Mouse (Mus musculus): ENCODE measurements around the gene Kcnk13. TPM values are rescaled to one million over a fixed set of nuclear protein-coding genes. Genes with fewer than 3 reads are reported as not detected.
"Not testable (repeated sequence)": the region's sequence is repeated elsewhere in the genome, so short reads cannot be mapped to it uniquely, and the experiment has no call there.

Gene Kcnk13
- polyA plus RNA-seq, 1 experiment from 2014 or later: 14.2 TPM

GRCm38 (mm10) chr12:99952928-99953327 is 11.4 kb upstream of the Kcnk13 start:
- no peaks in the 10 kb centered on the region for H3K79me2 ChIP-seq (ENCODE audit: inconsistent target)
- no peaks in the 10 kb centered on the region for H3K36me3 ChIP-seq (ENCODE audit: inconsistent target)
- WGBS (ENCODE audit: missing documents): 76% methylated on average over 6 of the region's 7 CpGs
- H3K27ac ChIP-seq: no peak overlapping the region
- H3K4me3 ChIP-seq (ENCODE audit: inconsistent target): no peak overlapping the region

- no peaks in the 10 kb centered on the region for H3K79me2 ChIP-seq (ENCODE audit: inconsistent target)
- 9% methylated on average over 5 of the region's 7 CpGs for WGBS (ENCODE audit: missing documents)
- H3K4me3 ChIP-seq (ENCODE audit: inconsistent target): no peak overlapping the region
- H3K27ac ChIP-seq: peak overlapping the region; percentile 48
- H3K36me3 ChIP-seq (ENCODE audit: inconsistent target): no peaks in the 10 kb centered on the region
Observed at GRCm38 (mm10) chr12:99956411-99956810, 7.9 kb upstream of the Kcnk13 start.

- no peak overlapping the region for H3K27ac ChIP-seq
- H3K4me3 ChIP-seq (ENCODE audit: inconsistent target): no peak overlapping the region
- 89% methylated on average over 9 of the region's 9 CpGs for WGBS (ENCODE audit: missing documents)
- H3K79me2 ChIP-seq (ENCODE audit: inconsistent target): no peaks in the 10 kb centered on the region
- H3K36me3 ChIP-seq (ENCODE audit: inconsistent target): no peaks in the 10 kb centered on the region
Observed at GRCm38 (mm10) chr12:99958068-99959060, 5.9 kb upstream of the Kcnk13 start.

- H3K79me2 ChIP-seq (ENCODE audit: inconsistent target): no peaks in the 10 kb centered on the region
- H3K27ac ChIP-seq: no peak overlapping the region
Observed at GRCm38 (mm10) chr12:99959291-99959690, 5.0 kb upstream of the Kcnk13 start.

GRCm38 (mm10) chr12:99959930-99960329 is 4.4 kb upstream of the Kcnk13 start:
- WGBS (ENCODE audit: missing documents): 39% methylated on average over 10 of the region's 10 CpGs
- no peak overlapping the region for H3K4me3 ChIP-seq (ENCODE audit: inconsistent target)
- no peaks in the 10 kb centered on the region for H3K36me3 ChIP-seq (ENCODE audit: inconsistent target)
- peaks cover 5% of the 10 kb centered on the region; the same call in 1 of the 2 replicates for H3K79me2 ChIP-seq (ENCODE audit: inconsistent target)
- no peak overlapping the region for H3K27ac ChIP-seq

More at GRCm38 (mm10) chr12:99959291-99959690, 5.0 kb upstream of the Kcnk13 start:
- Histone ChIP-seq H3K36me3 (ENCODE audit: inconsistent target) (no peaks in the 10 kb centered on the region), H3K4me3 (ENCODE audit: inconsistent target) (no peak overlapping the region)

GRCm38 (mm10) chr12:99960675-99961074 is 3.6 kb upstream of the Kcnk13 start:
- Histone ChIP-seq H3K79me2 (ENCODE audit: inconsistent target) (peaks cover 6% of the 10 kb centered on the region; the same call in 1 of the 2 replicates), H3K36me3 (ENCODE audit: inconsistent target) (no peaks in the 10 kb centered on the region), H3K4me3 (ENCODE audit: inconsistent target) (no peak overlapping the region), H3K27ac (no peak overlapping the region)
- 88% methylated on average over 7 of the region's 7 CpGs for whole genome bisulfite sequencing (ENCODE audit: missing documents)

- under 1% methylated on average over 68 of the region's 77 CpGs for WGBS (ENCODE audit: missing documents)
- Histone ChIP-seq H3K27ac (peak overlapping the region; percentile 90), H3K36me3 (ENCODE audit: inconsistent target) (peaks cover 12% of the 10 kb centered on the region)
Observed at GRCm38 (mm10) chr12:99965203-99966115, 1.2 kb downstream of the Kcnk13 start.

GRCm38 (mm10) chr12:99966116-99966770 is 1.9 kb downstream of the Kcnk13 start:
- Histone ChIP-seq H3K79me2 (ENCODE audit: inconsistent target) (peaks cover 60% of the 10 kb centered on the region), H3K4me3 (ENCODE audit: inconsistent target) (peak overlapping the region; percentile 77), H3K36me3 (ENCODE audit: inconsistent target) (peaks cover 20% of the 10 kb centered on the region), H3K27ac (peak overlapping the region; percentile 90)
- WGBS (ENCODE audit: missing documents): 11% methylated on average over 25 of the region's 25 CpGs

More at GRCm38 (mm10) chr12:99965203-99966115, 1.2 kb downstream of the Kcnk13 start:
- H3K79me2 ChIP-seq (ENCODE audit: inconsistent target): peaks cover 52% of the 10 kb centered on the region
- peak overlapping the region; percentile 77 for H3K4me3 ChIP-seq (ENCODE audit: inconsistent target)

- Histone ChIP-seq H3K79me2 (ENCODE audit: inconsistent target) (peaks cover 67% of the 10 kb centered on the region), H3K36me3 (ENCODE audit: inconsistent target) (peaks cover 25% of the 10 kb centered on the region), H3K4me3 (ENCODE audit: inconsistent target) (peak overlapping the region; percentile 77), H3K27ac (peak overlapping the region; percentile 90)
- 13% methylated on average over 12 of the region's 12 CpGs for WGBS (ENCODE audit: missing documents)
Observed at GRCm38 (mm10) chr12:99966881-99967363, 2.6 kb downstream of the Kcnk13 start.

- H3K27ac ChIP-seq: no peak overlapping the region
- WGBS (ENCODE audit: missing documents): 75% methylated on average over 4 of the region's 4 CpGs
- H3K36me3 ChIP-seq (ENCODE audit: inconsistent target): peaks cover 36% of the 10 kb centered on the region
- no peak overlapping the region for H3K4me3 ChIP-seq (ENCODE audit: inconsistent target)
- peaks cover 91% of the 10 kb centered on the region for H3K79me2 ChIP-seq (ENCODE audit: inconsistent target)
Observed at GRCm38 (mm10) chr12:99969906-99970305, 5.6 kb downstream of the Kcnk13 start.

GRCm38 (mm10) chr12:99971205-99971894 is 7.1 kb downstream of the Kcnk13 start:
- H3K36me3 ChIP-seq (ENCODE audit: inconsistent target): peaks cover 36% of the 10 kb centered on the region
- not testable (repeated sequence) for H3K4me3 ChIP-seq (ENCODE audit: inconsistent target); H3K27ac ChIP-seq
- H3K79me2 ChIP-seq (ENCODE audit: inconsistent target): peaks cover 100% of the 10 kb centered on the region
- 81% methylated on average over 7 of the region's 7 CpGs for WGBS (ENCODE audit: missing documents)

- 87% methylated on average over 7 of the region's 7 CpGs for WGBS (ENCODE audit: missing documents)
- H3K4me3 ChIP-seq (ENCODE audit: inconsistent target): no peak overlapping the region
Observed at GRCm38 (mm10) chr12:99972825-99973224, 8.5 kb downstream of the Kcnk13 start.

GRCm38 (mm10) chr12:99973659-99974058 is 9.4 kb downstream of the Kcnk13 start:
- H3K27ac ChIP-seq: peak overlapping the region; percentile 33; the same call in 1 of the 2 replicates
- H3K36me3 ChIP-seq (ENCODE audit: inconsistent target): peaks cover 36% of the 10 kb centered on the region
- WGBS (ENCODE audit: missing documents): 90% methylated on average over 1 of the region's 1 CpGs
- peaks cover 100% of the 10 kb centered on the region for H3K79me2 ChIP-seq (ENCODE audit: inconsistent target)
- no peak overlapping the region for H3K4me3 ChIP-seq (ENCODE audit: inconsistent target)

More at GRCm38 (mm10) chr12:99972825-99973224, 8.5 kb downstream of the Kcnk13 start:
- H3K79me2 ChIP-seq (ENCODE audit: inconsistent target): peaks cover 100% of the 10 kb centered on the region
- H3K36me3 ChIP-seq (ENCODE audit: inconsistent target): peaks cover 36% of the 10 kb centered on the region
- H3K27ac ChIP-seq: no peak overlapping the region

All from macrophage (primary cell).